21 mouse cellular contexts compared by ENCODE assay signal in the genomic region with DNA sequence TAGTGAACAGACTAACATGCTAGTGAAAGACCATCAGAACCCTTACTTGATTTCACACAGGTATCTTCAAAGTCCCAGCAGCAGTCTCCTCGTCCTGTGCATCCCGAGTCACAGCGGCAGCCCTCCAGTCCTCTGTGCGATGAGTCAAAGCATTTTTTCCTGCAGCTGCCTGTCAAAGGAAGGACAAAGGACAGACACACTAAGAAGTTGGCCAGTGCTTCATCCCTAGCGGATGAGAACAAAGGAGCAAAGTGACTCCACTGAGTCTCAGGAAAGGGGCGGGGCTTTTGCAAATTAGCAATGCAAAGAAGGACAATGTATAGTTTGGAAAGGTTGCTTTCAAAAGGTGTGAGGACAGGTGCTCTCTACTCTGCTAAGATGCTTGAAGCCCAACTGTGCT. TPM values are rescaled to one million over a fixed set of nuclear protein-coding genes. Genes with fewer than 3 reads are reported as not detected.
A peak's percentile ranks its signal among the peaks of the same experiment; 100 is the strongest.
DNase-seq lines count a peak whose midpoint lies in the region; ATAC-seq and TF ChIP-seq lines count a peak whose summit lies in the region.
"Had no signal": no experiment of that assay in that cellular context is flagged by ENCODE, and none has a peak within 500 bp of the region (broad histone marks: within the 10 kb centered on the region; RNA-seq: fewer than 3 reads in every experiment).

No protein-coding gene starts in this region.

- no peak overlapping the region for H3K27ac ChIP-seq in forebrain, embryonic 12.5 days
- no peak overlapping the region for H3K27ac ChIP-seq in forebrain, embryonic 11.5 days (ENCODE audit: low read depth, low read length)
- peak overlapping the region; percentile 37; the same call in 1 of the 2 replicates for H3K27ac ChIP-seq in ES-Bruce4 (ENCODE audit: insufficient read depth, low read length)
- H3K27ac ChIP-seq in midbrain, embryonic 10.5 days (replicated peaks): peak overlapping the region; percentile 59
- H3K27ac ChIP-seq: embryonic facial prominence, embryonic 12.5 days; forebrain, embryonic 10.5 days; kidney, embryonic 15.5 days; layer of hippocampus, adult 2 months; limb, embryonic 15.5 days; neural tube, embryonic 13.5 days had no signal

- H3K4me1 ChIP-seq in forebrain, embryonic 12.5 days: peaks cover 7% of the 10 kb centered on the region
- H3K4me1 ChIP-seq in forebrain, embryonic 11.5 days (replicated peaks; ENCODE audit: control insufficient read depth, insufficient read depth, low read length): no peaks in the 10 kb centered on the region
- peaks cover 6% of the 10 kb centered on the region for H3K4me1 ChIP-seq in ES-Bruce4 (ENCODE audit: control insufficient read depth, insufficient read depth, low read length)
- H3K4me1 ChIP-seq in midbrain, embryonic 10.5 days: peaks cover 13% of the 10 kb centered on the region

- no peak overlapping the region for H3K9ac ChIP-seq in forebrain, embryonic 12.5 days
- H3K9ac ChIP-seq in forebrain, embryonic 11.5 days (ENCODE audit: low read length): no peak overlapping the region
- H3K9ac ChIP-seq in ES-Bruce4 (ENCODE audit: low read depth, poor library complexity, severe bottlenecking): no peak overlapping the region
- H3K9ac ChIP-seq: embryonic facial prominence, embryonic 12.5 days; kidney, embryonic 15.5 days; limb, embryonic 15.5 days; neural tube, embryonic 13.5 days had no signal

- 13% methylated on average over 6 of the region's 6 CpGs for whole genome bisulfite sequencing in forebrain, embryonic 12.5 days
- 22% methylated on average over 6 of the region's 6 CpGs for WGBS in forebrain, embryonic 11.5 days
- WGBS in midbrain, embryonic 10.5 days: 16% methylated on average over 6 of the region's 6 CpGs

- H3K4me3 ChIP-seq in forebrain, embryonic 12.5 days (replicated peaks): no peak overlapping the region
- no peak overlapping the region for H3K4me3 ChIP-seq in forebrain, embryonic 11.5 days (ENCODE audit: low read depth, low read length)
- no peak overlapping the region for H3K4me3 ChIP-seq in ES-Bruce4 (ENCODE audit: low read depth, low read length)
- H3K4me3 ChIP-seq in midbrain, embryonic 10.5 days: no peak overlapping the region
- H3K4me3 ChIP-seq: embryonic facial prominence, embryonic 12.5 days; forebrain, embryonic 10.5 days; kidney, embryonic 15.5 days; layer of hippocampus, adult 2 months; limb, embryonic 15.5 days; neural tube, embryonic 13.5 days had no signal

- no peak overlapping the region for H3K4me2 ChIP-seq in forebrain, embryonic 12.5 days
- H3K4me2 ChIP-seq in forebrain, embryonic 11.5 days (ENCODE audit: low read depth, low read length, severe bottlenecking): no peak overlapping the region
- H3K4me2 ChIP-seq: embryonic facial prominence, embryonic 12.5 days; heart, embryonic 11.5 days; kidney, embryonic 15.5 days; limb, embryonic 15.5 days; neural tube, embryonic 13.5 days had no signal

- DNase-seq in forebrain, embryonic 11.5 days (ENCODE audit: low spot score): no peak
- peak; percentile 9 for DNase-seq in adrenal gland, postnatal 25 days
- peak; percentile 40 for DNase-seq in midbrain, embryonic 10.5 days (ENCODE audit: low spot score)
- DNase-seq in spleen, postnatal 14 days (ENCODE audit: low spot score in 2 of 2): no peak
- DNase-seq in kidney, adult 11 months: no peak
- DNase-seq in right cerebral cortex, postnatal 10 days (ENCODE audit: low spot score in 2 of 2): no peak
- DNase-seq: B cell, adult 2 months; cerebellum, postnatal 10 days; gastrocnemius, postnatal 14 days; lung, postnatal 14 days; spleen, adult 18-20 months had no signal

- no peaks in the 10 kb centered on the region for H3K36me3 ChIP-seq in forebrain, embryonic 12.5 days (replicated peaks)
- H3K36me3 ChIP-seq in forebrain, embryonic 11.5 days (ENCODE audit: control insufficient read depth, insufficient read depth, low read length): no peaks in the 10 kb centered on the region
- H3K36me3 ChIP-seq in ES-Bruce4 (ENCODE audit: control insufficient read depth, insufficient read depth, low read length, poor library complexity, severe bottlenecking): peaks cover 37% of the 10 kb centered on the region
- H3K36me3 ChIP-seq in midbrain, embryonic 10.5 days: peaks cover 8% of the 10 kb centered on the region
- H3K36me3 ChIP-seq: embryonic facial prominence, embryonic 12.5 days; forebrain, embryonic 10.5 days; kidney, embryonic 15.5 days; limb, embryonic 15.5 days; neural tube, embryonic 13.5 days had no signal

- TF ChIP-seq POLR2A in ES-Bruce4 (IDR thresholded peaks at IDR 0.05; ENCODE audit: insufficient read depth, low read length): no peak

- H3K9me3 ChIP-seq in forebrain, embryonic 12.5 days: no peaks in the 10 kb centered on the region
- H3K9me3 ChIP-seq in forebrain, embryonic 11.5 days (ENCODE audit: control insufficient read depth, low read length): no peaks in the 10 kb centered on the region
- H3K9me3 ChIP-seq in ES-Bruce4 (replicated peaks; ENCODE audit: control insufficient read depth, insufficient read depth, low read length, poor library complexity, severe bottlenecking): no peaks in the 10 kb centered on the region
- no peaks in the 10 kb centered on the region for H3K9me3 ChIP-seq in midbrain, embryonic 10.5 days (replicated peaks)
- H3K9me3 ChIP-seq: embryonic facial prominence, embryonic 12.5 days; forebrain, embryonic 10.5 days; kidney, embryonic 15.5 days; limb, embryonic 15.5 days; neural tube, embryonic 13.5 days had no signal

- 0 out of 2 replicates have a peak, but pooled peaks have one; percentile 14 for TF ChIP-seq EP300 in ES-Bruce4 (IDR thresholded peaks at IDR 0.05; ENCODE audit: insufficient read depth, low read depth, low read length)

- no peaks in the 10 kb centered on the region for H3K27me3 ChIP-seq in forebrain, embryonic 12.5 days
- H3K27me3 ChIP-seq in forebrain, embryonic 11.5 days (ENCODE audit: control insufficient read depth, insufficient read depth, low read length): no peaks in the 10 kb centered on the region
- H3K27me3 ChIP-seq in ES-Bruce4 (ENCODE audit: control insufficient read depth, insufficient read depth, low read length, poor library complexity, severe bottlenecking): no peaks in the 10 kb centered on the region
- no peaks in the 10 kb centered on the region for H3K27me3 ChIP-seq in midbrain, embryonic 10.5 days (ENCODE audit: low read depth, poor library complexity, severe bottlenecking)
- H3K27me3 ChIP-seq: embryonic facial prominence, embryonic 12.5 days; kidney, embryonic 15.5 days; limb, embryonic 15.5 days; neural tube, embryonic 13.5 days had no signal

- TF ChIP-seq CTCF in ES-Bruce4 (IDR thresholded peaks at IDR 0.05; ENCODE audit: low read depth, low read length): no peak

- 0 out of 2 replicates have a peak, but pooled peaks have one; percentile 23 for ATAC-seq in forebrain, embryonic 12.5 days (ENCODE audit: low FRiP score)
- no peak for ATAC-seq in forebrain, embryonic 11.5 days (replicated peaks; ENCODE audit: low FRiP score)

RNA-seq across cellular contexts. Expression of gene Enpp3, which starts 16.5 kb away (rescaled TPM):
- polyA plus RNA-seq in forebrain, embryonic 12.5 days (2016; fragmentation: Nextera tagmentation; extraction: Ambion mirVana): 3.8 and 3.9 TPM in 2 replicates
- 4.1 and 6.4 TPM in 2 replicates for polyA plus RNA-seq in forebrain, embryonic 11.5 days (2014; fragmentation: Nextera tagmentation; extraction: Ambion mirVana)
- 74.7 and 74.9 TPM in 2 replicates for polyA plus RNA-seq in ES-Bruce4 (2011; ENCODE audit: insufficient read depth, insufficient read length, low read depth, missing spikeins)
- total RNA-seq in adrenal gland, postnatal 25 days (2021): 3.1 and 3.4 TPM in 2 replicates
- 7.7 and 9.0 TPM in 2 replicates for polyA plus RNA-seq in midbrain, embryonic 10.5 days (2016; fragmentation: Nextera tagmentation; extraction: Ambion mirVana)
- total RNA-seq: hematopoietic stem cell, adult 5-6 weeks had no signal

RNA-seq across cellular contexts. Expression of gene Med23, which starts 43.7 kb away (rescaled TPM):
- 35.2 and 36.8 TPM in 2 replicates for polyA plus RNA-seq in forebrain, embryonic 12.5 days (2016; fragmentation: Nextera tagmentation; extraction: Ambion mirVana)
- 33.4 and 33.5 TPM in 2 replicates for polyA plus RNA-seq in forebrain, embryonic 11.5 days (2014; fragmentation: Nextera tagmentation; extraction: Ambion mirVana)
- 38.6 and 43.2 TPM in 2 replicates for polyA plus RNA-seq in ES-Bruce4 (2011; ENCODE audit: insufficient read depth, insufficient read length, low read depth, missing spikeins)
- total RNA-seq in adrenal gland, postnatal 25 days (2021): 28.1 and 34.1 TPM in 2 replicates
- polyA plus RNA-seq in midbrain, embryonic 10.5 days (2016; fragmentation: Nextera tagmentation; extraction: Ambion mirVana): 23.8 and 25.7 TPM in 2 replicates

Comparison
In these comparisons a context has a peak if more than half of its experiments do, and no peak if none do; other contexts are left out.
1. H3K27ac ChIP-seq: peak in ES-Bruce4 (single experiment) and midbrain, embryonic 10.5 days (single experiment); none in forebrain, embryonic 12.5 days (single experiment) and forebrain, embryonic 11.5 days (single experiment).
2. DNase-seq: peak in adrenal gland, postnatal 25 days (single experiment) and midbrain, embryonic 10.5 days (single experiment); none in forebrain, embryonic 11.5 days (single experiment), spleen, postnatal 14 days (0 of 2), kidney, adult 11 months (single experiment) and right cerebral cortex, postnatal 10 days (0 of 2).